Mouse (Mus musculus) neutrophil, adult 83 days (primary cell): ENCODE data around the gene Ephb3. TPM values are rescaled to one million over a fixed set of nuclear protein-coding genes. Genes with fewer than 3 reads are reported as not detected.

ENCODE experiments used
- total RNA-seq, 2 experiments: library from RNA; stranded (reverse); gene quantifications; one replicate each; pipeline ENCODE4 v1.2.4; 2023

The Ephb3 gene
- total RNA-seq, result under 1 TPM in 1 of 2 experiments, not detected in 1; 0.13 TPM

GRCm38 (mm10) chr16:21204367-21205092, at the start of gene Ephb3:
TSS of gene Ephb3 (plus strand) at chr16:21204755.

Other genes starting within 250 kb of the Ephb3 start
- gene Teddm3, start 50.8 kb upstream of the Ephb3 start, total RNA-seq, result not detected
- 10 to 100 TPM; 16.3 to 16.6 TPM for gene Vps8, start 218.4 kb downstream of the Ephb3 start, total RNA-seq